Mouse (Mus musculus): ENCODE data around the gene Psmd13.

The Psmd13 gene

DNA sequence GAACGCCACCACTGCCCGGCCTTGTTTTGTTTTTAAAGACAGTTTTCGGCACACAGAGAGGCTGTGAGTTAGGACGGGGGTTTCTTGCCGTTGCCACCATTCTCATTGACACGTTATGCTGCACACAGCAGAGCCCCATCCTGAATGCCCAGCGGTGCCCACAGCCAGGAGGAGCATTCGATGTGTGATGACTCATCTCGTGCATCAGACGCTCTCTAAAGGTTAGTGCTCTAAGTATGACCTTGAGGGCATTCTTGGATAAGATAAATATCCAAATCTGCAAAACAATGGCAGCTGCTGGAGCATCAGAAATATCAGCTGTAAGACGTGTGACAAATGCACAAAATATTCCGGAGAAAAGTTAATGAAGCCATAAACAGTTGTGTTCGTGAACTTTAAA, 25.4 kb downstream of the Psmd13 start:
- no peak for DNase-seq (ENCODE audit: low spot score in 2 of 2)

DNA sequence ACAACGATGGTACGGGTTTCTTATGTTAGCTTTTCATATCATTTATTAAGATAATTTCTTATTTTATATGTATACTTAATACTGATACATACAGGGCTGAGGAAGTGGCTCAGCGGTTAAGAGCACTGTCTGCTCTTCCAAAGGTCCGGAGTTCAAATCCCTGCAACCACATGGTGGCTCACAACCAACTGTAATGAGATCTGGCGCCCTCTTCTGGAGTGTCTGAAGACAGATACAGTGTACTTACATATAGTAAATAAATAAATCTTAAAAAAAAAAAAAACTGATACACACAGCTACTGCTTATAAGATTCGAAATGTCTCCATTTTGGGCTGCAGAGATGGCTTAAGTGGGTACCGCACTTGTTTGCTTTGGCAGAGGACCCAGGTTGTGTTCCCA, 25.9 kb downstream of the Psmd13 start:
- no peak for DNase-seq (ENCODE audit: low spot score in 2 of 2)

DNA sequence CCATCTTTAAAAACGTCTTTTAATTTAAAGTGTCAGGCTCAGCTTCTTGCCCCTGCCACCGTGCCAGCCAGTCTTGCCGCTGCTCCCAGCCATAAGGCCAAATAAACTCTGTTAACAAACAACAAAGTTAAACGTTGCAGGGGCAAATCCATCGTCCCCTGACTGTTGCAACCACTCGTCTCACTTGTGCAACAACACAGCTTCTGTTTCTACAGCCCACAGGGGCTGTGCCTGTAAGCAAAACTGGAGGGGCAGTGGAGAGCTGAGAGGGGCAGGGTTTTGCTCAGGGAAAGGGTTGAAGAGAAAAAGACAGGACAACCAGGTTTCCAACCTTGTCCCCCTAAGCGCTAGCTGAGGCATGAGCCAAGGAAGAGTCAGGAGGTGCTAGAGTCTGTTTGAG, 26.4 kb downstream of the Psmd13 start:
- DNase-seq (ENCODE audit: low spot score in 2 of 2) = no peak

DNA sequence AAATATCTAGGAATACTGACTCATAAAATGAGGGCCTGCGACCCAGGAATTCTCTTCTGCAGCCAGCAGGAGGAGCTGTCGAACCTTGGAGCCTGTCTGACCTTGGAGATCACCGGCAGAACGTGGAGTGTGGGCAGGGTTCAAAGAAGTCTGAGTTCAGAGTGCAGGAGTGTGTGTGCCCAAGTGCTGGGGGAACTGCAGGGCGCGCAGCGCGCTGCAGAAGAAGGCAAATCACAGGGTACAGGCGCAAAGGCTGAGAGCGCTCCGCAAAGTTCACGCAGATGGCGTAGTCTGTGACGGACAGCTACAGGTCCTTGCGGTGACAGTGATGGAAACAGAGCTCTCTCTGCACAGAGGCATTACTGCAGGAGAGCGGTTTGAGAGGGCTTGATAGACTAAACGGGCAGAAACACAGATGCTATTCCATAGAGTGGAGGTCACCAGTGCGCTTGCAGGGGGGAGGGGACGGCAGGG, 26.9 kb downstream of the Psmd13 start:
- peak; percentile 69 to 73 for DNase-seq (ENCODE audit: low spot score in 2 of 2)

DNA sequence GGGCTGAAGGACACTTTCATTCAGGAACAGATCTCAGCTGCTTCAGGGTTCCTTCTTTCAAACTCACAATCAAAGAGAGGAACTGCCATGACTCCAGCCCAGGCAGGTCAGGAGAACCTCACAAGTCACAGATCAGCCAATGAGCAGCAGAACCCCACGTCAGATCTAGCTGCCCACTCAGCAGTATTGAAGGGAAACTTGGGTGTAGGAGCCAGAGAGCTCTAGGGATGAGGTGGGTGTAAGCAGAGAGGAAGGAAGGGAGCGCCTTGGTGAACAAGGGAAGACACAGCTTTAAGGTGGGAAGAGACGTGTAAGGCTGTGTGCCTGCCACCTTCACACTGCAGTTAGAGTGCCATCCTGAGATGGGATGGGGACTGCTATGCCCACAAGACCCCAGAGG, 30.5 kb downstream of the Psmd13 start:
- DNase-seq (ENCODE audit: low spot score in 2 of 2) = peak; percentile 41 to 46

DNA sequence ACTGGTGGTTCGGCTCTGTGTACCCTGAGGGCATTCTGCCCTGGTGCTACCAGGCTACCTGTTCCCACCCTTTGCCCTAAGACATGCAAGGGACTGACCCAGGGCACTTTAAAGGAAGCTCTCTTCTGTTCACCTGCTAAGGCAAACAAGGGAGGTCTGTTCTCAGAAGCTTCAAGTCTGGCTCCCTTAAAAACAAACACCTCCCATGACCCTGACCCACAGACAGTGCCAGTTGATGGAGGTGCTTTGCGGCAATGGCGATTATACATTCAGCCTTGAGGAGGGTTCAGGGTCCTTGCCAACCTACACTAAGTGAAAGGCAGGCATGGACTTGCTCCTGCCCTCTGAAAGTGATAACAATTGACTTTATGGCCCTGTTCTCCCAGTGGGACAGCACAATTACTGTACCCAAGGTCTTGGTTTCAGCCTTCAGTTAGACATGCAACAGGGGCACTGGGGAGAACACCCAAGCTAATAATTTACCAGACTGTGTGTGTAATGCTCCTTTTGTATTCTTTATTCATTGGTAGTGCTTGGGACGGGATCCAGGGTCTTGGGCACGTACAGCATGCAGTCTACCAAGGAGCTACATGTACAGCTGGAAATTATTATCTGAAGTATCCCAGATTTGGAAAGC, 31.2 kb downstream of the Psmd13 start:
- DNase-seq (ENCODE audit: low spot score in 2 of 2) = no peak

DNA sequence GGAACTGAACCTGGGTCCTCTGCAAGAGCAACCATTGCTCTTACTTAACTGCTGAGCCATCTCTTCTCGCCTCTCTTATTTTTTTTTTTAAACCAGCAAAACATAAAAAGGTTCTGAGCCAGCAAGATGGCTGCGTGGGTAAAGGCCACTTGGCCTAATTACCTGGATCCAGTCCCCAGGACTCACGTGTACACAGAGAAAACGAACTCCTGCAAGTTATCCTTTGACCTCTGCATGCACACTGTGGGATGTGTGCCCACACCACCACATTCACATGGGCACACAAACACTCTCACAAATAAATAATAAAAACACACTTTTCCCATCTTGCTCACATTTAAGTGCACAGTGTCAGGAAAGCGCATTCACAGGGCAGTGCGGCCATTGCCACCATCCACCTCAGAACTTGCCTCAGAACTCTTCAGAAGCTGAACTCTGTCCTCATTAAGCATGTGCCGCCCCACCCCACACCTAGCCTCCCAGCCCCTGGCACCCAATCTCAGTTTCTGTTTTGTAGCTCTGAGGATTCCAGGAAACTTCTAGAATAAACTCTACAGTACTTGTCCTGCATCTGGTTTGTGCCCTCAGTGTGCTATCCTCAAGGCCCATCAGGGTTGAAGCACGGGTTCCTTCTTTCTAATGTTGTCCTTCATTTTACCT, 32.4 kb downstream of the Psmd13 start:
- no peak for DNase-seq (ENCODE audit: low spot score in 2 of 2)

DNA sequence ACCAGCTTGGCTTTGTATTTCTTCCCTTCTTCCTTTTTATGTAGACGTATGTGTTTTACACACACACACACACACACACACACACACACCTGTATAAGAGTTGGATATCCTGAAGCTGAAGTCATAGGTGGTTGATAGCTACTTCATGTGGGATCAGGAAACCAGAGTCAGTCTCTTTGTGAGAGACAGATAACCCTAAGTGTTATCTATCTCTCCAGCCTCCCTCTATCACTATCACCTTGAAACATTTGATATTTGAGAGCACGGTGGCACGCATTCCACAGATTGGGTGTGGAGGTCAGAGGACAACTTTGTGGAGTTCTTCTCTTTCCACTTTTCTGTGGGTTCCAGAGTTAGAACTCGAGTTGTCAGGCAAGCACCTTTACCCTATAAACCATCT, 38.1 kb downstream of the Psmd13 start:
- no peak for DNase-seq (ENCODE audit: low spot score in 2 of 2)

DNA sequence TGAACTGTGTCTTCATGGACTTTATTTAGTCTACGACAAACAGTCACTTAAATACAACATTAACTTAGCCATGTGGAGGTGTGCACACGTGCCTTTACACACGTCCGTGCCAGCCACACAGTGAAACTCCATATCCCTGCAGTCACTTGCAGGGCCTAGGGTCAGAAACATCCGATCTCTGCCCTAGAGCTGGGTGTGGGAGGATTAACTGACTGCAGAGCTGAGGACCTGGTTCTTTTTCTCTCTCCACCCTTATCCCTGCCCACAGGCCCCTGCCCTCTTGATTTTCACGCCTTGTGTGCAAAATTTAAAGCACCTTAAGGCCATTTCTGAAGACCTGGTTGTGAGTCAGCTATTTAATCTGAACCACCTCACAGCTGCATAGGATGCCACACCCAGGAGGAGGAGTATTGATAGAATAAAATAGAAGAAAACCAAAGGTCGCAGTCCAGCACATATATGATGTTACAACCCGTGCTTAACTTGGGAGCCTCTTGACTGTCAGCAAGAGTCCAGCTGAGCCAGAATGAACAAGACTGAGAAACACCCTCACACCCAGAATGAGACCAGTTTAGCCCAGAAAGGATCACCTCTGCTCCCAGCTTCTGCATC, 38.8 kb downstream of the Psmd13 start, which contains the start of gene Nlrp6:
TSS of gene Nlrp6 (plus strand) at position 485 of the 612 bp plus-strand sequence.
- no peak for DNase-seq (ENCODE audit: low spot score in 2 of 2)

DNA sequence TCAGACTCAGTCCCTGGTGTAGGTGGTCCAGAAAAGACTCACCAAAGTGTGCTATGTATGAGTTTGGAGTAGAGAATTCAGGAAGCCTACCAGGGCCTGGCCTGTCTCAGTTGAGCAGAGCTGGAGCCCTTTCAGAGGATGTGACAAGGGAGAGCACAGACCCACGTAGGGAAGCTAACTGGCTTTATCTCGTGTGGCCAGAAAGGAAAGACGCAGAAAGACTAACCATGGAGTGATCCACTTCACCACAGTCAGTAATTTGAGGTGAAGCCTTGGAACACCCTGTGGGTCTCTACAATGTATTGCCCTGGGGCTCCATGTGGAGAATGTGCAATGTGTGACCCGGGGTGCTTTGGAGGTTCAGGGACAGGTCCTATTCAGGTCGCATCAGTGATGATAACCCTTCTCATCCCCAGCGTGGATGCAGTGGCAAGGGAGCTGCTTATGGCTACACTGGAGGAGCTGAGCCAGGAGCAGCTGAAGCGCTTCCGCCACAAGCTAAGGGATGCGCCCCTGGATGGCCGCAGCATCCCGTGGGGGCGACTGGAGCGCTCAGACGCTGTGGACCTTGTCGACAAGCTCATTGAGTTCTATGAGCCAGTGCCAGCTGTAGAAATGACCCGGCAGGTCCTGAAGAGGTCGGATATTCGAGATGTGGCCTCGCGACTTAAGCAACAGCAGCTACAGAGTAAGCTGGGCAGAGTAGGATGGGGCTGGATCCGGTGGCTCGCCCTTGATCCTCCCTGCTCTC, 39.6 kb downstream of the Psmd13 start:
- DNase-seq (ENCODE audit: low spot score in 2 of 2) = no peak

DNA sequence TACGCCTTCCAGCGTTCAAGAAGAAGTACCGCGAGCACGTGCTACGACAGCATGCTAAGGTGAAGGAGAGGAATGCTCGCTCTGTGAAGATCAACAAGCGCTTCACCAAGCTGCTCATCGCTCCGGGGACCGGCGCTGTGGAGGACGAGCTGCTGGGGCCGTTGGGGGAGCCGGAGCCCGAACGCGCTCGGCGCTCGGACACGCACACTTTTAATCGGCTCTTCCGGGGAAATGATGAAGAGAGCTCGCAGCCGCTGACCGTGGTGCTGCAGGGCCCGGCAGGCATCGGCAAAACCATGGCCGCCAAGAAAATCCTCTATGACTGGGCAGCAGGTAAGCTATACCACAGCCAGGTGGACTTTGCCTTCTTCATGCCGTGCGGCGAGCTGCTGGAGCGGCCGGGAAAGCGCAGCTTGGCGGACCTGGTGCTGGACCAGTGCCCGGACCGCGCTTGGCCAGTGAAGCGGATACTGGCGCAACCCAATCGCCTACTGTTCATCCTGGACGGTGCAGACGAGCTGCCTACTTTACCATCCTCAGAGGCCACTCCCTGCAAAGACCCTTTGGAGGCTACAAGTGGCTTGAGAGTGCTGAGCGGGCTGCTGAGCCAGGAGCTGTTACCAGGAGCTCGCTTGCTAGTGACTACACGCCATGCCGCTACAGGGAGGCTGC, 40.8 kb downstream of the Psmd13 start:
- peak; percentile 31 to 47 for DNase-seq (ENCODE audit: low spot score in 2 of 2)

DNA sequence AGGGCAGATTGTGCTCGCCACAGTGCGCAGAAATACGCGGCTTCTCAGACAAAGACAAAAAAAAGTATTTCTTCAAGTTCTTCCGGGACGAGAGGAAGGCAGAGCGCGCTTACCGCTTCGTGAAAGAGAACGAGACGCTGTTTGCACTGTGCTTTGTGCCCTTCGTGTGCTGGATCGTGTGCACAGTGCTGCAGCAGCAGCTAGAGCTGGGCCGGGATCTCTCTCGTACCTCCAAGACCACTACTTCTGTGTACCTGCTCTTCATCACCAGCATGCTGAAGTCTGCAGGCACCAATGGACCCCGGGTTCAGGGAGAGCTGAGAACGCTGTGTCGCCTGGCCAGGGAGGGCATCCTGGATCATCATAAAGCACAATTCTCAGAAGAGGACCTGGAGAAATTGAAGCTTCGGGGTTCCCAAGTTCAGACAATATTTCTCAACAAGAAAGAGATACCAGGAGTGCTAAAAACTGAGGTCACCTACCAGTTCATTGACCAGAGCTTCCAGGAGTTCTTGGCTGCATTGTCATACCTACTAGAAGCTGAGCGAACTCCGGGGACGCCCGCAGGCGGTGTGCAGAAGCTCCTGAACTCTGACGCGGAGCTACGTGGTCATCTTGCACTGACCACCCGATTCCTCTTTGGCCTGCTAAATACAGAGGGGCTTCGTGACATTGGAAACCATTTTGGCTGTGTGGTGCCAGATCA, 41.5 kb downstream of the Psmd13 start:
- DNase-seq (ENCODE audit: low spot score in 2 of 2) = no peak

DNA sequence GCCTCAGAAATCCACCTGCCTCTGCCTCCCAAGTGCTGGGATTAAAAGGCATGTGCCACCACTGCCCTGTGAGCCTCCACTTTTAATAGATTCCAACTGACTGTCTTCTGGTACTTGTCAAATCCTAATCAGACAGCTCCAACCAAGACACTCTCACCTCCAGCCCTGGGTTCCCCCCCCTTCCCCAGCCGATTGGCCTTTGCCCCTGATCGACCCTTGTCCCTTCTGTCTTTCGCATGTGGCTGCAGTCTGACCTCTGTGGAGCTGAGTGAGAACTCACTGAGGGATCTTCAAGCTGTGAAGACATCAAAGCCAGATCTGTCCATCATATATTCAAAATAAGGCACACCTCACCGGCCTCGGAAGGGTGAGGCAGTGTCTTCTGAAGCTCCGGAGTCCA, 45.4 kb downstream of the Psmd13 start:
- DNase-seq (ENCODE audit: low spot score in 2 of 2) = no peak

DNA sequence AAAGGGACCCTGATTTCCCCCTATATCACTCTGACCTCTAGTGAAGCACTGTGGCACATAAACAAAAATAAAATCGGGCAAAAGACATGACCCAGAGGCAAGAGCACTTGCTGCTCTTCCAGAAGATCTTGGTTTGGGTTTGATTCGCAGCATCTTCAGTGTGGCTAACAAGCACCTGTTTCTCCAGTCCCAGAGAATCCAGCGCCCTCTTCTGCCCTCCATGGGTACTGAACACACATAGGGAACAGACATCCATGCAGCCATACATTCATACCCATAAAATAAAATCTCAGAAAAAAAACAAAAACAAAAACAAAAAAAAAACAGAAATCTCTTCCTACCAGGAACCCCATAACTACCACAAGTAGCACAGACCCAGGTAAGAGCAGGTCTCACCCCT, 56.7 kb downstream of the Psmd13 start:
- DNase-seq (ENCODE audit: low spot score in 2 of 2) = no peak

DNA sequence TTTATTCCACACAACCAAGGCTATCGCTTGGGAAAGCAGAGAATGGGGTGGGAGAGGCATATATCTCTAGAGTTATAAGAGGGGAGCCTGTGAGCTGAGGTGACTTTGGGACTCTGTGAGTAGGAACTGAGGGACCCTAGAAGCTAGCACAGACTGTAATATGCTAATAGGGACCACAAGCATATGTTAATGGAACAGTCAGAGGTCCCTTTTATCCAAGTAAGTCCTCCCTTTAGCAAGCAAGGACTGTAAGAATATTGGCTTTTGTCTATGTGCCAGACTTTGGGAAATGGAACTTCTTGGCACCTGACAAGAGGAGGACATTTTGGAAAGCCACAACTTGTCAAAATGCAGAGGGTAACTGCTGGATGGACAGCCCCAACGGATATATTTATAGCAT, 57.1 kb downstream of the Psmd13 start:
- DNase-seq (ENCODE audit: low spot score in 2 of 2) = no peak

DNA sequence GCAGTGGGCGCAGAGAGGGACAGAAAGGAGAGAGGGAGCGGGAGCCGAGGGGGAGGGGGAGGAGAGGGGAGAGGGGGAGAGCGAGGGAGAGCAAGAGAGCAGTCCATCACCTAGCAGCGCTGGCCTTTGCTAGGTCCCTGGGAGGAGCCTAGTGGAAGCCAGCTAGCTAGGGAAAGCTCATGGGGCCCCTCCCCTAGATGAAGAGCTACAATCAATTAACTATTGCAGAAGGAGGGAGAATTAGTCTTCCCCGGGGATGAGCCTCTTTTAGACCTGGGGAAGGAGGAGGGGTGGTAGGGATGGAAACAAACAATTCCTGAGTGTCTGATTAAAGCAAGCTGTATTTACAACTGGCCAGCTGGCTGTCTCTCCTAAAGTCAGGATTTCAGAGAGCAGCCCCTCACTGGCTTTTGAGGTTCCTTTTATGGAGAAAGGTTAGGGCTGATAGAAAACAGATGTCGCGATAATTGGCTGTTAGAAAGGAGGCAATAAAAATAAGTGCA, 58.0 kb downstream of the Psmd13 start:
- no peak for DNase-seq (ENCODE audit: low spot score in 2 of 2)

DNA sequence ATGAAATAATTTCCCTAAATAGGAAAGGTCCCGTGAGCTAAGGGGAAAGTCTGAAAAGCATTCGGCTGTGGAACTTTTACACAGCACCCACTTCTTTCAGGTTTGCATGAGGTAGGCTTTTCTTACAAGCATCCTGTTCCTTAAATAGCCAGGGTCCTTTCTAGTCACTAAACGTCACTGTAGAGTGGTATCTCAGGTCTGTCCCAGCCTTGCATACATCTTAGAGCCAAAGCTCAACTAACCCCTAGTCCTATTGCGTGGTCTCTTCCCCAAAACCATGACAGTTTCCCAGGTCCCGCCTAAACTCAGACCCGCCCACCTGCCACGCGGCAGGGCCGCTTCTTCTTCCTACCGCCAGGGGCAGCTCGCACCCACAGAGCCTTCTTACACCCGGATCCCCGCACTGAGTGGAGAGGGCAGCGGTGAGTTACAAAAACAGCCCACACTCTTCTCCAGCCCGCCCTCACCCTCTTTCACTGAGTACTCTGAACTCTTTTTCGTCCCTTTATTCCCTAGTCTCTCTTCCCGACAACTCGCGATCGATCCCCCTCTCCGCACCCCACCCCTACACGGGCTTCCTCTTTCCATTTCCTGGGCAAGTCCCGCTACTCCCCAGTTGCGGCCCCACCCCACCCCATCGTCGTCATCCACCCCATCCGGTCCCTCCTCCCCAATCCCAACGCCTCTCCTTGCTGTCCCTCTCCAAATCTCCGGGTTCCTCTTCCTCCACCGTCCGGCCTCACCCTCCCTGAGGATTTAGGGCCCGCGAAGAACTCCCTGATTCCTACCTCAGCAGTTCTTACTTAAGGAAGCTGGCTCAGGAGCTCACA, 59.7 kb downstream of the Psmd13 start, which contains the start of gene Pgghg:
TSS of gene Pgghg (plus strand) at position 170 of the 830 bp plus-strand sequence.
- DNase-seq (ENCODE audit: low spot score in 2 of 2) = peak; percentile 49 to 59

DNA sequence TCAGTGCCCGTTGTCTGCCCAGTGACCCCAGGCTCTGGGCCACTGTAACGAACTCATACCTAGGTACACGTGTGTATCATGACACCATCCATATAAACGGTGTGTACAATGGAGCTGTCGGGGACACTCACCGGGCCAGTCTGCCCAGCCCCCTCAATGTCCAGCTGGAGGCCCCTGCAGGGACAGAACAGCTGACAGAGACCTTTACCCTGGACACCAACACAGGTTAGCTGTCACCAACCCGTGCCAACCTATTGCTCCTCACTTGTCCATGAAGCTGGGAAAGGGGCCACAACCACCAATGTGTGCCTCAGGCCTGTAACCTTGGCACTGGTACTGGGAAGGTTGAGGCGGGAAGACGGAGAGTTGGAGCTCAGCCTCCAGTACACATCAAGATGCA, 60.6 kb downstream of the Psmd13 start:
- DNase-seq (ENCODE audit: low spot score in 2 of 2) = no peak

DNA sequence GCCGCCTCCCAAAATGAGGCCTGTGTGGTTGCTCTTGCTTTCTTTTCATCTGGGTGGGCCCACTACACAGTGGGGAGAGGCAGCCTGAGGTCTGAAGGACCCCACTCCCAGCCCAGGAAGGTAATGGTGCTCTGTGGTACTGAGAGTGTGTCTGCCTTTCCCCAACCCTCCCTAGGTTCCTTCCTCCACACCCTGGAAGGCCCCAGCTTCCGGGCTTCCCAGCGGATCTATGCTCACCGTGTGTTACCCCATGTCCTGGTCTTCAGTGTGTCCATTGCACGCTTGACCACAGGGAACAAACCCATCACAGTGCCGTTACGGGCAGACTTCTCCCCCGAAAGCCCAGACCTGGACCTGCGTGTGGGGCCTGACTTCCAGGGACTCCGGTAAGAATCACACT, 61.0 kb downstream of the Psmd13 start:
- no peak for DNase-seq (ENCODE audit: low spot score in 2 of 2)

DNA sequence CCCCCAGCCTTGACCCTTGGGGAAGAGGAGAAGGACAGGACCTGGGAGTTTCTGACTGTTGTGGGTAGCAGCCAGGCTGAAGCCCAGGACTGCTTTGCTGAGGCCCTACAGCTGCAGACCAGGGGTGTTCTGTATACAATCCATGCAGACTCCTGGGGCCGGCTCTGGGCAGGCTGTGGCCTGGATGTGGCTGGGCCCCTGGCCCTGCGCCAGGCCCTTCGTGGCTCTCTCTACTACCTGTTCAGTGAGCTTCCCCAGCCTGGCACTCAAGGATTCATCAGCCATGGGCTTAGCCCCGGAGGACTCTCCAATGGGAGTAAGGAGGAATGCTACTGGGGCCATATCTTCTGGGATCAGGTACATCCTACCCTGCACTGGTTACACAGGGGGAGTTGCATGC, 61.6 kb downstream of the Psmd13 start:
- no peak for DNase-seq (ENCODE audit: low spot score in 2 of 2)
